Mouse (Mus musculus) intestine, postnatal 0 days (tissue): ENCODE data around the gene Slc25a15. TPM values are rescaled to one million over a fixed set of nuclear protein-coding genes. Genes with fewer than 3 reads are reported as not detected.

ENCODE experiments used
- ATAC-seq: fragments of 200-750 bp; cut with Nextera tagmentation; 2 replicates; pipeline ENCODE4 v1.8.0; 2017; ENCODE audit warnings: mild to moderate bottlenecking, moderate TSS enrichment, moderate library complexity
- H3K27ac ChIP-seq: fragments of 300-500 bp; sonication (generic); 2 replicates; pipeline ENCODE4 v1.5.1; 2014; ENCODE audit warnings: mild to moderate bottlenecking, low read depth, low read length, moderate library complexity
- H3K27me3 ChIP-seq: fragments of 300-500 bp; sonication (generic); replicated peaks from 2 replicates; pipeline ENCODE4 v1.6.1; 2014; ENCODE audit warnings: low read length, mixed read lengths; ENCODE audit not compliant: control insufficient read depth, insufficient read depth
- H3K36me3 ChIP-seq: fragments of 300-500 bp; sonication (generic); 2 replicates; pipeline ENCODE4 v1.6.1; 2014; ENCODE audit warnings: mild to moderate bottlenecking, moderate library complexity; ENCODE audit not compliant: control insufficient read depth, insufficient read depth
- H3K4me1 ChIP-seq: fragments of 300-500 bp; sonication (generic); replicated peaks from 2 replicates; pipeline ENCODE4 v1.6.1; 2014; ENCODE audit warnings: antibody characterized with exemption, low read length, mixed read lengths; ENCODE audit not compliant: control insufficient read depth, insufficient read depth
- H3K4me2 ChIP-seq: fragments of 300-500 bp; sonication (generic); replicated peaks from 2 replicates; pipeline ENCODE4 v1.6.1; 2014; ENCODE audit warnings: low read depth, mild to moderate bottlenecking, moderate library complexity
- H3K4me3 ChIP-seq: fragments of 300-500 bp; sonication (generic); 2 replicates; pipeline ENCODE4 v1.5.1; 2014; ENCODE audit warnings: low read depth, low read length
- H3K9ac ChIP-seq: fragments of 300-500 bp; sonication (generic); 2 replicates; pipeline ENCODE4 v1.6.1; 2014; ENCODE audit warnings: mild to moderate bottlenecking, low read depth, low read length
- H3K9me3 ChIP-seq: fragments of 300-500 bp; sonication (generic); 2 replicates; pipeline ENCODE4 v1.6.1; 2016; ENCODE audit warnings: mixed run types; ENCODE audit not compliant: control insufficient read depth
- CTCF ChIP-seq: sonication (generic); IDR thresholded peaks from 2 replicates; pipeline ENCODE4 v1.5.1; 2016; ENCODE audit warnings: low read depth, mild to moderate bottlenecking, control low read depth, antibody characterized with exemption, moderate library complexity
- WGBS: fragments of 180-500 bp; shearing (Covaris S2); extraction: QIAGEN DNeasy Blood & Tissue Kit; methylation state at CpG from one replicate; pipeline ENCODE4 v1.1.7; 2014; 5-methylcytosine and 5-hydroxymethylcytosine counted together
- polyA plus RNA-seq: library from polyadenylated mRNA; unstranded; fragments of >200 nt; fragmentation: Nextera tagmentation; extraction: Ambion mirVana; gene quantifications from 2 replicates; pipeline ENCODE4 v1.2.1, GENCODE M21; 2015

The Slc25a15 gene
- polyA plus RNA-seq, 1 experiment from 2014 or later = 108 TPM

DNA sequence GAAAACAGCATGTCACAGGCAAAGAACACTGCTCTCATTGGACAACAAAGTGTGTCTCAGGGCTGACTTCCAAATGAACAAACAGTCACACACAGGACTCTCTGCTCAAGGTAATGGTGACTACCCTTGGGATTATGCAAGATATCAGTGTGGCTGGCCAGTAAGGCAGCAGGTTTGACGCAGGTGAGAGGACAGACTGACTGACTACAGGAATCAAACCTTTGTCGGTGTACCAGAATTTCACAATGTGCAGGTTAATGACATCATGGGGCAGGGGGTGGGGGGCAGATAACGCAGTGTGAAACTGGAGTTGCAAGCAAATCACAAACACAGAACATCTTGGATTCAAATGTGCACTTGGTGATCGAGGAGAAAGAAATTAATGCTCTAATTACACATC lies 2.2 kb upstream of the Slc25a15 start:
- Histone ChIP-seq H3K36me3 (no peaks in the 10 kb centered on the region), H3K4me3 (no peak overlapping the region), H3K4me1 (no peaks in the 10 kb centered on the region), H3K4me2 (no peak overlapping the region), H3K27ac (no peak overlapping the region), H3K27me3 (no peaks in the 10 kb centered on the region), H3K9ac (no peak overlapping the region), H3K9me3 (no peaks in the 10 kb centered on the region)
- no peak for ATAC-seq
- WGBS = 82% methylated on average over 4 of the region's 4 CpGs
- no peak for TF ChIP-seq CTCF

DNA sequence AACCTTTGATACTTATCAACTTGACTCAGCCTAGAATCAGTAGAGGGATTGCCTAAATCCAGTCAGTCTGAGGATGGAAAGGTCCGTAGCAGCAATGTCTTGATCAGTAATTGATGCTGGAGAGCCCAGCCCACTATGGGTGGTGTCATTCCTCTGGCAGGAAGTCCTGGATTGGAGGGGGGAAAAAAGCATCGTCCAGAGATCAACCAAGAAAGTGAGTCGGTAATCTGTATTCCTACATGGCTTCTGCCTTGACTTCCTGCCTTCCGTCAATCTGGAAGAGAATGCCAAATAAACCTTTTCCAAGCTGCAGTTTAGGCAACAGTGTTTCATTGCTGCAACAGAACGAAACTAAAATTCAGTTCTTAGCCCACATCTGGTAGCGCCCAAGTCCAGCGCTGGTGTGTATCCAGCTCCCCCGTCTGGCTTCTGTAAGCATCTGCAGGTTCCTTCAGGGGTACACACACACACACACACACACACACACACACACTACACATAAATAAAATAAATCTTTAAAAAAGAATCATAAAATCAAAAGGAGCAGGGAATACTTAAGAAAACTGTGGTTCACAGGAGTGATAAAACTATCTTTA lies 986 bp upstream of the Slc25a15 start:
- H3K27ac ChIP-seq = no peak overlapping the region
- WGBS = 67% methylated on average over 8 of the region's 8 CpGs
- peak overlapping the region; percentile 84 for H3K4me2 ChIP-seq
- peak; percentile 44; the same call in 1 of the 2 replicates for TF ChIP-seq CTCF
- H3K4me1 ChIP-seq = no peaks in the 10 kb centered on the region
- peak overlapping the region; percentile 81 for H3K4me3 ChIP-seq
- no peak for ATAC-seq
- H3K27me3 ChIP-seq = no peaks in the 10 kb centered on the region
- H3K9ac ChIP-seq = no peak overlapping the region
- H3K9me3 ChIP-seq = no peaks in the 10 kb centered on the region
- H3K36me3 ChIP-seq = no peaks in the 10 kb centered on the region

DNA sequence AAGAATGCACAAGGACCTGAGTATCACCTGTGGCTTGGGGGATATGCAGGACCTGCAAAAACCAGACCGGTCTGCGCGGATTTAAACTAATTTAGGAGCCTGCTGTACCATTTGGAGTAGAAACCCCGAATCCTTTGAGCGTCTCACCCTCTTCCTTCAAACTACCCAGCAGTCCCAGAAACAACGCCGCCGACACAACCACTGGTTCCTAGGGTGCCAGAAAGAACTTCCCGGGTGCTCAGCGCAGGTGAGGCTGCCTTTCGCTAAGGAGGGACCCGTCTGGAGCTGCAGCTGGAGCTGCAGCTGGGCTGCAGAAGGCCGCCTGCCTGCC lies 621 bp downstream of the Slc25a15 start:
- Histone ChIP-seq H3K27ac (peak overlapping the region; percentile 96), H3K4me3 (peak overlapping the region; percentile 81), H3K4me1 (no peaks in the 10 kb centered on the region), H3K9ac (peak overlapping the region; percentile 92), H3K36me3 (no peaks in the 10 kb centered on the region), H3K9me3 (no peaks in the 10 kb centered on the region), H3K4me2 (peak overlapping the region; percentile 84), H3K27me3 (no peaks in the 10 kb centered on the region)
- no peak for TF ChIP-seq CTCF
- under 1% methylated on average over 13 of the region's 13 CpGs for WGBS
- ATAC-seq = no peak

DNA sequence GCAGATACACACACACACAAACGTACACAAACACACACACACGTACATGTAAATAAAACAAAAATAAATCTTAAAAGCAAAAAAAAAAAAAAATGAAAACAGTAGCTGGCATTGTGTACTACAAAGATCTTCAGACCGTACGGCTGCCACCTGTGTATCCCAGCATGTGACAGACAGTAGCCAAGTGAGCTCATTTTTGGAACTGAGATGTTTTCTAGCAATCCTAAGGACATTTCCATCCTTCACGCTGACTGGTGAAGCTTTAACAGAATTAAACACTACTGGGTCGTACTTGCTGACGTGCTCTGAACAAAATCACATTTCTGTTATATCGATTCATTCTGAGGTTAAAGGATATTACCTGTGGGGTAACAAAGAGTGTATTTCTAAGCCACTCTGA lies 3.1 kb downstream of the Slc25a15 start:
- WGBS = 88% methylated on average over 8 of the region's 8 CpGs
- no peak for ATAC-seq

DNA sequence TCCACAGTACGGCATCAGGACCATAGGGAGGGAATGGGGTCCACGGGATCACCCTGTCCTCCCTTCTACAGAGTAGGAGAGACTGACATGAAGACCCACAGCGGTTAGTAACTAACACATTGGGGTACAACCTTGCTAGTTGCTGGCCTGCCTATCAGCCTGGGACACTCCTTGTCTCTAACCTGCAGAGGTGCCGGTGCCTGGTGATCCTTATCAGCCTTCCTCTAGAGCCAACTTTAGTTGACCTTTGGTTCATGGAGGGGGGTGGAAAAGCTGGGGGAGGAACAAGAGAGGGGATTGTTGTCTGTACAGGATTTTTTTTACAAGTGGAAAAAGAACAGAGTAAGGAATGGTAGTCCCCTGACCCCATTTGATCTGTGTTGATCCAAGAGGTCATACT lies 3.9 kb downstream of the Slc25a15 start:
- H3K27ac ChIP-seq = peak overlapping the region; percentile 81
- H3K36me3 ChIP-seq = peaks cover 16% of the 10 kb centered on the region
- ATAC-seq = peak; percentile 23
- H3K9ac ChIP-seq = no peak overlapping the region
- H3K4me1 ChIP-seq = no peaks in the 10 kb centered on the region; the same call in 1 of the 2 replicates
- peak overlapping the region; percentile 84 for H3K4me2 ChIP-seq
- 28% methylated on average over 4 of the region's 4 CpGs for WGBS
- no peak overlapping the region for H3K4me3 ChIP-seq
- H3K27me3 ChIP-seq = no peaks in the 10 kb centered on the region
- TF ChIP-seq CTCF = no peak
- H3K9me3 ChIP-seq = no peaks in the 10 kb centered on the region

More for the DNA sequence above, 3.1 kb downstream of the Slc25a15 start:
- no peak for TF ChIP-seq CTCF
- Histone ChIP-seq H3K4me1 (no peaks in the 10 kb centered on the region; the same call in 1 of the 2 replicates), H3K36me3 (peaks cover 8% of the 10 kb centered on the region; the same call in 1 of the 2 replicates), H3K9ac (no peak overlapping the region; the same call in 1 of the 2 replicates), H3K4me2 (peak overlapping the region; percentile 84), H3K27me3 (no peaks in the 10 kb centered on the region), H3K9me3 (no peaks in the 10 kb centered on the region), H3K27ac (peak overlapping the region; percentile 81), H3K4me3 (no peak overlapping the region)

DNA sequence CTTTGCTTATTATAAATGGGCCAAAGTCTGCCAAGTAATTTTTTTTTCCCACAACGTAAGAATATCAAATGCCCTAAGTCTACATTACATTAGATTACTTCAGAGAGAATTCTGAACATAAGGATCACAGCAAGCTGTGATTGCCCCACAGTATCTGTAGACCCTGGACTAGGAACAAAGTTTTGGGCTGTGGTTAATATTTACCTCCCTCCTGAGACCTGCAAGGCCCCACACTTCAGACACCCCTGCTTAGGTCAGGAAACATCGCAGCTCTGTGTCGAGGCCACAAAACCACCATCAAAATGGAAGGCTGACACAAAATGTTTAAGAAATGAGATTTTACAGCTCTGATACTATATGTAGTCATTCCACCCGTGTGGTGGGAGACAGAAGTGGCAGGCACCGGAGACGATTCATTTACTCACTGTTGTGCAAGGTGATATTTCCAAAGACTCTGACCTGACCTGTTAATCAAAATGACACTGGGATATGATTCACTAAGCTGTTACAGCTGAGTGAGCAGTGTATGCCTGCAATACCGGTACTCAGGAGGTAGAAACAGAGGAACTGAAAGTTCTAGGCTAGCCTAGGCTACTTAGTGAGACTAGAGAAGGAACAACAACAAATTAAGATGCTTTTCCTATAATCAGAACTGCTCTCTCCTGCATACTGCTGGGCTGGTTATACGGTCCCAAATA lies 7.5 kb downstream of the Slc25a15 start:
- peak; percentile 91 for ATAC-seq
- Histone ChIP-seq H3K9me3 (no peaks in the 10 kb centered on the region), H3K27ac (peak overlapping the region; percentile 81), H3K4me3 (no peak overlapping the region), H3K4me1 (no peaks in the 10 kb centered on the region; the same call in 1 of the 2 replicates), H3K4me2 (no peak overlapping the region), H3K9ac (no peak overlapping the region), H3K27me3 (no peaks in the 10 kb centered on the region), H3K36me3 (peaks cover 49% of the 10 kb centered on the region)
- WGBS = 36% methylated on average over 8 of the region's 8 CpGs
- TF ChIP-seq CTCF = peak; percentile 27; the same call in 1 of the 2 replicates
